Mouse (Mus musculus): ENCODE measurements around the gene Mcu.

GRCm38 (mm10) chr10:59589856-59590255 lies 26.6 kb downstream of the Mcu start:
- TF ChIP-seq CTCF (IDR thresholded peaks at IDR 0.05; ENCODE audit: borderline replicate concordance, insufficient read depth, low read depth, low read length) (no peak), POLR2A (IDR thresholded peaks at IDR 0.05; ENCODE audit: borderline replicate concordance, insufficient read depth, low read length) (no peak)
